Mouse (Mus musculus) CD4-positive, CD25-positive, alpha-beta regulatory T cell, adult 2 months (primary cell): ENCODE measurements around the gene Rnf19b.

ENCODE experiments used
- DNase-seq: peaks from one replicate; pipeline ENCODE4 v3.0.0-alpha.2; 2012; ENCODE audit warnings: low read depth, low spot score

Rnf19b gene

GRCm38 (mm10) chr4:129117720-129118510, 59.8 kb downstream of the Rnf19b start:
- DNase-seq = no peak

GRCm38 (mm10) chr4:129119708-129120107, 61.6 kb downstream of the Rnf19b start:
- DNase-seq = no peak

- DNase-seq = peak; percentile 80
These were observed 62.7 kb downstream of the Rnf19b start for GRCm38 (mm10) chr4:129120520-129121445.

GRCm38 (mm10) chr4:129121569-129122086, 63.6 kb downstream of the Rnf19b start, which contains the start of gene Hpca:
Gene Hpca (minus strand): TSS chr4:129122036.
- peak; percentile 11 for DNase-seq

GRCm38 (mm10) chr4:129122107-129122506, 64.0 kb downstream of the Rnf19b start:
- peak; percentile 14 for DNase-seq

- no peak for DNase-seq
These were observed 64.6 kb downstream of the Rnf19b start for GRCm38 (mm10) chr4:129122719-129123118.

GRCm38 (mm10) chr4:129124652-129125146, 66.6 kb downstream of the Rnf19b start:
- DNase-seq = no peak

GRCm38 (mm10) chr4:129125736-129126451, 67.8 kb downstream of the Rnf19b start:
- DNase-seq = no peak

GRCm38 (mm10) chr4:129128582-129129338, 70.7 kb downstream of the Rnf19b start:
- no peak for DNase-seq

GRCm38 (mm10) chr4:129129387-129129786, 71.3 kb downstream of the Rnf19b start:
- no peak for DNase-seq

GRCm38 (mm10) chr4:129130149-129130548, 72.1 kb downstream of the Rnf19b start:
- peak; percentile 83 for DNase-seq

GRCm38 (mm10) chr4:129130755-129131303, 72.8 kb downstream of the Rnf19b start:
- DNase-seq = peak; percentile 90

- peak; percentile 81 for DNase-seq
These were observed 76.9 kb downstream of the Rnf19b start for GRCm38 (mm10) chr4:129134799-129135585.
